Mouse (Mus musculus) layer of hippocampus, adult 9-11 months (tissue): ENCODE measurements around the gene Nup133.

Experiments
- DNase-seq: peaks from one replicate; pipeline ENCODE4 v3.0.0; 2022

Gene Nup133

DNA sequence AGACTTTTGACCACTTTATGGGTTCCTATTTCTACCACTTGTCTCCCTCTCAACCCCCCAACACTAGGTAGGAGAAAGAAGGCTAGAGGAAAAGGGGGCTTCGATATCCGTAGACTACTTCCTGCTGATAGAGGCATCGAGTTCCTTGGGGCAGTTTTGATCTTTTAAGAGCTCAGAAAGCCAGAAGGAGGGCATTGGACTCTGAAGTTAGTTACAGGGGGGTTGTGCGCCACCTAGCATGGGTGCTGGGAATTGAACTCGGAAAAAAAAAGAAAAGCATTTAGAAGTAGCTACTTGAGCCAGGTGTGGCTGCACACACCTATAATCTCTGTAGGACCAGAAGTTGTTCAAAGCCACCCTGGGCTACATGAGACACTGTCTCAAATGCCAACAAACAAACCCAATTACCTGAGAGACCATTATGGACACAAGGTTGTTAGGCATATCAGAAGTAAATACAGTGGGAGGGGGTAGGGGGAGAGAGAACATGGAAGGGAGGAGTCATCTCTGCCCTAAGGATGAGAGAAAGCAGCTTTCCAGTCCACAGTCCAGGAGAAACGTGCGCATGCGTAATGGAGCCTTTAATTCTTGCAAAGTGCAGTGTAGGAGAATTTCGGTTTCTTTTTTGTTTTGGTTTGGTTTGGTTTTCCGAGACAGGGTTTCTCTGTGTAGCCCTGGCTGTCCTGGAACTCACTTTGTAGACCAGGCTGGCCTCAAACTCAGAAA is 1.2 kb upstream of the Nup133 start:
- DNase-seq: peak; percentile 30

DNA sequence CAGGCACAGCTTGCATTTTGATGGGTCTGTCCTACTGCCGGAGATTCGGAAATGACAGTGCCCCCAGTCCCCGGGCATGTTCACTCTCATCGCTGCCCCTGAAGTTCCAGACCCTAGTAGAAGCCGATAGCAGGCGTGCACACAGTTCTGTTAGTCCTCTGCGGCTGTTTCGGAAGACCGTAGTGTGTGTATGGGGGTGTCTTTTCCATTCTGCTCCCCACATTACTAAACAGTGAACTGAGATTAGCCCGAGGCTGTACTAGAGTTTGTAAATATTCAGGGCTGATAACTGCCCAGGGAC is 571 bp upstream of the Nup133 start:
- no peak for DNase-seq

DNA sequence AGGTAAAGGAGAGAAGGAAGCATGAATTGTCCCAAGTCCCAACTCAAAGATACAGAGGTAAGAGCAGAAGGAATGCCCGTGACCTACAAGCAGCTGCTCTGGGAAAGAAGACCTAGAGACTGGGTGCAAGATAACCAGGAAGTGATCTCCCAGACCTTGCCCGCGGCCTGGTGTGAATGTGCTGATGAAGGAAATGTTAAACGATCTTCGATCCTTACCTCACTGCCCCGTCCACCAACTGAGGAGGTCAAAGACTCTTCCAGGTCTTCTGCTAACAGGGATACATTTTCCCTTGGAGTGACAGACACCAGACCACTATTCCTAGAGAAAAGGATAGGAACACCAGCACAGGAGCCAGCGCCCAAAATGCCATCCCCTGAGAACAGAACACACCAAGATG is 20.0 kb downstream of the Nup133 start:
- no peak for DNase-seq

DNA sequence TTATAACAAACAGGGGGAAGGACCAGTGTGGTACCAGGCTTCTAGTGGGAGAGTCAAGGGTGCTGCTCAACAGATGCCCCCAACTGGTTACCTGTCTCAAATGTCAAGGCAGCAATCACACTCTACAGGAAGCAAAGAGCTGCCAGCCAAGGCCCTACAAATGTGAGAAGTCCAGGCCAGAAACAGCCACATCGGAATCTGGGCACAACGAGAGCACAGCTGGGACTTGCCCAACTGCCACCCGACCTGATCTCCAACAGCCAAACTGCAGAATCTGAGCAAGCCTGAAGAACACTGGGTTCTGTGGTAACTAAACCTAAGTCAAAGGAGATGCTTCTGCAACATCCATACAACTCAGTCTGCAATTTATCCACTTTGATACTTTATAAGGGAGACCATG is 23.4 kb downstream of the Nup133 start:
- no peak for DNase-seq

DNA sequence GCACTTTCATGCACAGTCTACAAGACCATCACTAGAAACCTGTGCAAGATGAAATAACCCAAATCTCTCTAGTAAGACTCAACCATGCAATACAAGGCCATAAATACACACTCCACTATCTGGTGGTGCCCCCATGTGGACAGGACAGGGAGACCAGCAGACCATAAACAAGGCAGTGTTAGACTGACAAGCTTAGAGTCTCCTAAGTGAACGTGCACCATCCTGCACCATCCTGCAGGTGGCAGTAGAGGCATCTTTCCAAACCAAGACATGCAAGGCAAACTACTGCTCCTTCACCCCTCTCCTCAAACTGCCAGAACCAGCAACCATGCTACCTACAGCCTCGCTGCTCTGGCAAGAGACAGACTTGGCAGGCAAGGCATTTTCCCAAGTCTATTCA is 24.3 kb downstream of the Nup133 start:
- DNase-seq: peak; percentile 87

DNA sequence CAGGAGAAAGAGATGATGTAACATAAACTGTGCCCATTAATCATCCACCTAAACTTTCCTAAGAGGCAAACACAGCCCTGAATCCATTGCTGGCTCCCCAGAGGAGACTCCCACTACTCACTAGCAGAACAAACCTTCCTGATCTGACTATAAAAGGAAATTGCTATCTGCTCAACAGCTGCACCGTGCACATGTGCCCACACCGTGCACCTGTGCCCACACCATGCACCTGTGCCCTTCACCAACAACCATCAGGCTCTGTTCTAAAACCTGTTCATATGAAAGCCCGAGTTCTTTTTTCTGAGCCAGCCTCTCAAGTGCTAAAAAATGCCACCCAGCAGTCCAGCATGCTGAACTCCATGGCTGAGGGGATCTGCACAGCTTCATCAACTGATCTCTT is 34.4 kb downstream of the Nup133 start:
- DNase-seq: no peak

DNA sequence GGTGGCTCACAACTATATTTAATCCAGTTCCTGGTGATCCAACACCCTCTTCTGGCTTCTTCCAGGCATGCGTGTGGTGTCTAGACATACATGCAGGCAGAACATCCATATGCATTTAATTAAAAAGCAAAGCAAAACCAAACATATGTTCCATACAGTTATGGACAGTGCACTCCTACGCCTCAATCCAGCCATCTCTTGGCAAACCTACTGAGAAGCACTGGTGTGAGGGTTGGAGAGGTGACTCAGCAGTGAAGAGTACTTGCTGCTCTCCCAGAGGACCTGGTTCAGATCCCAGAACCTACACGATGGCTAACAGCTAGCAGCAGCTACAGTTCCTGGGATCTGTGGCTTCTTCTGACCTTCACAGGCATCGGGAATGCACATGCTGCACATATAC is 36.8 kb downstream of the Nup133 start:
- peak; percentile 44 for DNase-seq

DNA sequence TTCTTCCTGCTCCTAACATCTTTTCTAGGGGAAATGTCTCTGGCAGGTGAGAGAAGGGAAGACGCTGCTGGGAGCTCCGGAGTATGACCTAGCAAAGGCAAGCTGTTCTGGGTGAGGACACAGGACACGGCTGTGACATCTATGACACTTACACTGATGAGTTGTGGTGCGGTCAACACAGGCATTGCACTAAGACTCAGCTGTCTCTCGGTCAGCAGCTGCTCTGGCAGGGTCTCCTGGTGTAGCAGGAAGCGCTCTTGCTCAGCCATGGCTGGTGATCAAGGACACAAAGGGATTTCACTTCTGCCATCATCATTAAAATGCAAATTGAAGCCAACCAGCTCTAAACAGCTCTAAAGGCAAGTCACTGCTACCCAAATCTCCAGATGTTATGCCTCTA is 41.5 kb downstream of the Nup133 start:
- DNase-seq: no peak

DNA sequence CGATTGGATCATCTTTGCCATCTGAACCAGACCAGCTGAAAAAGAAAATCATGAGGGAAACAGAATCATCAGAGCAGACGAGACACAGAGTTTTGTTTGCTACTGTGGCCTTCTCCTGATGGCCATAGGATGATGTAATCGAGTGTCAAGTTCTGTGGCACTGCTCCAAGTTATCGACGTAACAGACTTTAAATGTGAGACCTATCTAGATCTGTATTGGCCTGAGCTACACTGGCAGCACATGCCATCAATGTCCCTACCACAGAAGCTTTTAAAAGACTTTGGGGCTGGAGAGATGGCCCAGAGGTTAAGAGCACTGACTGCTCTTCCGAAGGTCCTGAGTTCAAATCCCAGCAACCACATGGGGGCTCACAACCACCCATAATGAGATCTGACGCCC is 46.4 kb downstream of the Nup133 start:
- DNase-seq: no peak

DNA sequence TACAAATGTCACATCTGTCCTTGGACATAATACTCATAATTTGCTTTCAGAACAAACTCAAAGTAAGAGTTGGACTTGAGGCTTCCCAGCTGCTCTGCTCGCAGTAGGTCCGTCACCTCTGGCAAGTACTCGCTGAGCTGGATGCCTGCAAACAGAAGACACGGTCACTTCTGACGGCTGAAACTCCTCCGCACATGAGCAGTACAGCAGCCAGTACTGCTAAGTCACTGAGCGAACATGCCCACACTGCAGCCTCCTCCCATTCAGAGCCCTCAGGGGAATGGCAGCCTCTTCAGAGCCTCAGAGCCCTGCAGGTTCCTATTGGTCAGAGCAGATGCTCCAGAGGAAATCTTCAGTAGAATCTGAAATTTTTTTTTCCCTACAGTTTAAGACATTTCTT is 49.7 kb downstream of the Nup133 start:
- no peak for DNase-seq

DNA sequence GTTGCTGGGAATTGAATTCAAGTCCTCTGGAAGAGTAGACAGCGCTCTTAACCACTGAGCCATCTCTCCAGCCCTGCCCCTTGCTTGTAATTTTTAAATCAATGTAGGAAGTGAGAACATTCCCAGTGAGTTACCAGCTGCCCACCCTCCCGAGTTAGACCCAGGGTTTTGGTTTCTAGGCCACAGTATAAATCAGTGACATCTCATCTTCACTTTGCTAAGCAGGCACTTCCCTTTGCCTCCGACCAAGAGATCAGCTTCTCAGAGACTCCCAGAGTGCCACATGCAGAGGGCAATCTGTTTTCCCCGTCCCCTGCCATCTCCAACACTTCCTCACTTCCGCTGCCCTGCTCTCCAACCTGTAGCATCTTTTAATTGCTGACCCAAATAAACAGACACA is 50.5 kb downstream of the Nup133 start:
- no peak for DNase-seq

DNA sequence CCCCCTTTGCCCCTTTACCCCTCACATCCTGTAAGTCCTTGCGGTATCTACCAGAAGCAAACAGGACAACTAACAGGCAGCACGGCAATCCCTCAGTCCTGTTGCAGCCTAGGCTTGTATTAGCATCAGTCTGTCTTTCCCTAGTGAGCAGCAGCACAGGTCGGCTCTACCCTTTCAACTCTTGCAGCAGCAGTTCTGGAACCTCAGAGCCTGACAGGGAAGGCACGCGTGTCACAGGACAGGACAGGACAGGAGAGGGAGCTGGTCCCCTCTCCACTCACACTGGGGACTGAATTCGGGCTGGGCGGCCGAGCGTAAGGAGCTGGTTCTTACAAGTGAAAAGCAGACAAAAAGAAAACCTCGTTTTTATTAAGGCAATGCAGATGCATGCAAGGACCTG is 52.3 kb downstream of the Nup133 start:
- DNase-seq: no peak

DNA sequence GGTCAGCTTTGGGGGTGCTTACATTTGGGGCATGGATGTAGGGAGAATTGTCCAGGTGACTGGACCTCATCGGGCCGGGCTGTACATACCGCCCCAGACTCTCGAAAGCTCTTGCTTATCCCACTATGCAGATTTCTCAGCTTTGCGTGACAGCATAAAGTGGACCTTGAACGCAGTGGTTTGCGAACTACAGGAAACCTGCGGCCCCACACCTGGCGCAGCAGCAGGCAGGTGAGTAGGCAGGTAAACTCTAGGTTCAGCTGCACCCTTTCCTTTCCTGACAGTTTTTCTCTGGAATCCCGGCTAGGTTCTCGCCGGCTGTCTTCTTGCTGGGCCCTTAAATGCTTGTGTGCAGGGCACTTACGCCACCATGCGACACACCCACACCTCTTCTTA is 52.7 kb downstream of the Nup133 start:
- DNase-seq: no peak

DNA sequence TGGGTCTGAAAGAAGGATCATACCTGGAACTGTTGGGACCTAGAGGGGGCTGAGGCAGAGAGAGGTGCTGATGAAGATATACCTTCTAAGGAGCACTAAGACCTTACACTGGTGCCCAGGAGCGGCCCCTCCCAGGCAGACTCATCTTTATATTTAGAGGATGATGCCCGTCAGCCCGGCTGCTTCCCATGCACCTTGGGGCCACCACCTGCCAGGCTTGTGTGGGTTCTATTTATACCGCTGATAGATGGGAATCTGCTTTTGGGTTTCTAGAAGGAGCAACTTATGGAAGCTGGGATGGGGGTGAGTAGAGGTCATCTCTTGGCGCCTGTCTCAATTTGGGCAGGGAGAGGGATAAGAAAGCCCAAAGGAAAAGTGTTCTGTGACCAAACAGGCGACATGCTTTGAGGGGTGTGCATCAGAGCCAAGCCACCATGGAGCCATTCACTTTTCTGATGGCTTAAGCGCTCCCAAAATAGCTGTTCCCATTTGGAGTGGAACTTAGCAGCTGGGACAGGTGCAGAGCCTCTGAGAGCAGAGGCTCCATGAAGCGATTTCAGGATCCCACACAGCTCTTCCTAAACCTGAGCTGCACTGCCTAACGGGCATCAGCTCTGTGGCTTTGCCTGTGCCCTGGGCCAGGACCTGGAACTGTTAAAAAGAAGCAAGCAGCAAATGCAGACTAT is 53.2 kb downstream of the Nup133 start:
- DNase-seq: no peak

DNA sequence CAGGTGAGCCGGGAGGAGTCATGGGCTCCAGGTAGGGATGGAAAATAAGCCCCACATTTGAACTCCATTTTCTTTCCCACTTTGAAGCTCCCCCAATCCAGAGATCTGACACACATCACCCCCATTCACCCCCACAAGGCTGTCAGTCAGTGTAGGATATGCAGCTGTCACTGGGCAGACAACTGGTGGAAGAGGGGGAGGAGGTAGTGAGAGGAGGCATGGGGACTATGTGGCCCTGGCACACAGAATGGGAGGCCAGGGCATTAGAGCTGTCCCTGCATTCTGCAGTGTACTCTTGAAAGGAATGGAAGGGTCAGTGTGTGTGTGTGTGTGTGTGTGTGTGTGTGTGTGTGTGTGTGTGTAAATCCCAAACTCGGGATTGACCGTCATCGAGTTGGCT is 53.8 kb downstream of the Nup133 start:
- DNase-seq: no peak

DNA sequence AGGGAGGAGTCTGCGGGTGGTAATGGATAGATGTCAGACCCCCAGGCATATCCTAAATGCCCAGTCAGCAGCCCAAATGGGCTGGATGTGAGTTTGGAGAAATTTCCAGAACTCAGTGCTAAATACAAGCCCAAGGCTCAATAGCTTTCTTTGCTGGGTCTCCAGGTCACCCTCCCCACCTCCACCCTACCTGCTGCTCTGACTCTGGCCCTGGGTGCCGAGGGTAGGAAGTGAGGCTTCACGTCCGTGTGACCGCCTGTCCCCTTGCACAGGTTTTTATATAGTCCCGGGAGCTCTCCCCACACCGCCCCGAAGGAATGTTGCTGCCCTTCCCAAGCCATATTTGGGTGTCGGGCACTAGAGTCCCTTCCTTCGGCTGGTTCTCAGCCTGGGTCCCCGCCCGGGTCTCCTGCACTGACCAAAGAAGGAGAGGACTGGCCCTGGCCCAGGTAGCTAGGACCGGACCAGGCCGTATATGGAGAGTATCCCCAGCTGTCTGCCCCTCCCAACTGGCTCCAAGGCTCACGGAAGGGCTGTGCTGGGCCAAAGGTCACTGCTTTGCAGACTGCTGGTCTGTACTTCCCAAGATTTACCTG is 54.5 kb downstream of the Nup133 start, which contains the start of gene Acta1:
Gene Acta1 (minus strand): TSS at position 250 of the 596 bp plus-strand sequence.
- DNase-seq: no peak

DNA sequence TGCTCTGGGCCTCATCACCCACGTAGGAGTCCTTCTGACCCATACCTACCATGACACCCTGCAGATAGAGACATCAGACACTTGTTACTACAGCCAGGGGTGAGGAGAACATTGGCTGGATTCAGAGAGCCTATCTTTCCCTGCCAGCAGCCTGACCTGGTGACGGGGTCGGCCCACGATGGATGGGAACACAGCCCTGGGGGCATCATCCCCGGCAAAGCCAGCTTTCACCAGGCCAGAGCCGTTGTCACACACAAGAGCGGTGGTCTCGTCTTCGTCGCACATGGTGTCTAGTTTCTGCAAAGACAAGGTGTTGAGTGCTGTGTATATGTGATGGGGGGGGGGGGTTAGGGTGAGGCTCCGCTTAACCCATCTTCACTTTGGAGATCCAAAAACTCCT is 55.7 kb downstream of the Nup133 start:
- no peak for DNase-seq

DNA sequence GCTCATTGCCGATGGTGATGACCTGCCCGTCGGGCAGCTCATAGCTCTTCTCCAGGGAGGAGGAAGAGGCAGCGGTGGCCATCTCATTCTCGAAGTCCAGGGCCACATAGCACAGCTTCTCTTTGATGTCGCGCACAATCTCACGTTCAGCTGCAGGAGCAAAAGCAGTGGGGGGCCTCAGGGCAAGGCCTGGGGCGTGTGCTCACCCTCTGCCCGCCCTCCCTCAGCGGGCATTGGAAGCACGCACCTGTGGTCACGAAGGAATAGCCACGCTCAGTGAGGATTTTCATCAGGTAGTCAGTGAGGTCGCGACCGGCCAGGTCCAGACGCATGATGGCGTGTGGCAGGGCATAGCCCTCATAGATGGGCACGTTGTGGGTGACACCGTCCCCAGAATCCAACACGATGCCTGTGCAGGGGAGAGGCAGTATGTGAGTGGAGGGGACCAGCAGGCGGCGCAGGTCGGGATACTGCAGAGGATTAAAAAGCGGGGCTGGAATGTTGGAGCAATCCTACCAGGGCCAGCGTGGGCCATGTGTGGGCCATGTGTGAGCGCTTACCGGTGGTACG is 56.4 kb downstream of the Nup133 start:
- no peak for DNase-seq

DNA sequence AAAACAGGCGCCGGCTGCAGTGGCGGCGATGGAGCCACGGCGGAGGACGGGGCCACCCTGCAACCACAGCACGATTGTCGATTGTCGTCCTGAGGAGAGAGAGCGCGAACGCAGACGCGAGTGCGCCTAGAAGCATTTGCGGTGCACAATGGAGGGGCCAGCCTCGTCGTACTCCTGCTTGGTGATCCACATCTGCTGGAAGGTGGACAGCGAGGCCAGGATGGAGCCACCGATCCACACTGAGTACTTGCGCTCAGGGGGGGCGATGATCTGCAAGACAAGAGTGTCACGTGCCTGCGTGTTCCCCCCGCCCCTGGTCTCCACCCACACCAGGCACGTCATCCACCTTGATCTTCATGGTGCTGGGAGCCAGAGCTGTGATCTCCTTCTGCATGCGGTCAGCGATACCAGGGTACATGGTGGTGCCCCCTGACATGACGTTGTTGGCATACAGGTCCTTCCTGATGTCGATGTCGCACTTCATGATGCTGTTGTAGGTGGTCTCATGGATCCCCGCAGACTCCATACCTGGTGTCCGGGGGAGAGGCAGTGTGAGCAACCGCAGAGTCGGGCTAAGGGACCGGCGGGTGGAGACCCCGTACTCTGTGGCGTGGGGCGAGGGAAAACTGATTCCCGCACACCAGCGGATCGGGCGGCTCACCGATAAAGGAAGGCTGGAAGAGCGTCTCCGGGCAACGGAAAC is 57.0 kb downstream of the Nup133 start:
- peak; percentile 88 for DNase-seq

DNA sequence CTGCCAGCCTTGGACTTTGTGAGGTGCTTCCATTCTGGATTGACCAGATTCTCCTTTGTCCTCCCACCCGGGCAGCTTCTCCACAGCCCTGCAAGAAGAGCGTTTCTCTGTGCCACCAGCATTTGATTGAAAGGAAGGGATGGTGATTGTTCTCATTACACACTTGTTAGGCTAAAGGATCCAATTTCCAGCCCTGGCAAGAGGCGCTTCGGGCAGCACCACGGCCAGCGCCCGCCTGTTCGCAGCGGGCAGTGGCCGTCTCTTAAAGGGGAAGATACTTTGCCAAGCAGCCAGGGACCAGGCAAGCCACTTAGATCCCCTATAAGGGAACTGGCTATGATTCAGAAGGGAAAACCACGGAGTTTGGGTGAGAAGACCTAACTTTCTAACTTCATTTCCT is 57.8 kb downstream of the Nup133 start:
- no peak for DNase-seq

DNA sequence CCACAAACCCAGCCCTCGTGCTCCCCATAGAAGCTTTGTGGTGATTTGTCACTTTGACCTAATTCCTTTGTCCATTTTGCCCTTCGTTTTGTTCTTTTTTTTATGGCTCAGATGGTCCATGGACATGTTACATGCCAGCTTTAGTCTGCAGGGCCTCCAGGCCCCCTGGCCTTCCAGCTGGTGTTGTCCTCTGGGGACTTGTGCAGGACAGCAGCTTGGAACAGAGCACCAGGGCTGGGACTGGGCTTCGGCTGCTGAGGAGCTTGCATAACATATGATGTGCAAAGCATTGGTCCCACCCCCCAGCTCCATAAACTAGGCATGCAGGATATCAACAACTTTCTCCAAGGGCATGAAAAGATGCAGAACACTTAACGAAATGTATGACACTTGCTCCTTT is 59.3 kb downstream of the Nup133 start:
- DNase-seq: no peak

DNA sequence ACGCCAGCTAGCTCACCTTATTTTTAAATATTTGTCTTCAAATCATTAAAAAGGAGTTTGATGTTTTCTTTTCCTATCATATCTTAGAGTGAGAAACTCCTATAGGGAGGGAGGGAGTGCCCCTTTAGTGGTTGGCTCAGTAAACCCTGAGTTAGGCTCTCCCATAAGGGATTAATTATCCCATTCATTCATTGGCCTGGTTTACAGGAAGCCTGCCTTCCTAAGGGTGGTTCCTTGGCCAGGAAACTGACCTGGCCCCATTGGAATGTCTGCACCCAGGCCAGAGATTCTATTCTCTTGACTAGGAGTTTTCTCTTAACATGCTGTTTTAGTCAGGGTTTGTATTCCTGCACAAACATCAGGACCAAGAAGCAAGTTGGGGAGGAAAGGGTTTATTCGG is 61.1 kb downstream of the Nup133 start:
- DNase-seq: no peak

DNA sequence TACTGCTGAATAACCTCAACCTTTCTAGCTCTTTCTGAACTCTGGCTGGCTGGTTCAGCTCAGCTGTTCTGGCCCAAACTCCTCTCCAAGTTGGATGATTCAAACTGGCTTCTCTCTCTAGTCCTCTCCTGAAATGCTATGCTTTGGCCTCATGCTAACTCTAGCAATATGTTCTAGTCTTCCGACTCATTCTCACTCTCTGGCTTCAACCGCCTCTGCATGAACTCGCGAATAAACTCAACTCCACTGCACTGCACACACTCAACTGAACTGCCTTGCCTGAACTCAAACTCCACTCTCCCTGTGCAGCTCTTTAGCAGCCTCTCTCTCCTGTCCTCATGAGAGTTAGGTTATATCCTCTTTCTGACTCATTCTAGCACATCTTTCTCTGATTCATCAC is 61.9 kb downstream of the Nup133 start:
- DNase-seq: no peak
